Mouse (Mus musculus): ENCODE measurements around the gene Mex3b. TPM values are rescaled to one million over a fixed set of nuclear protein-coding genes. Genes with fewer than 3 reads are reported as not detected.

Mex3b gene
- polyA plus RNA-seq, 1 experiment from 2014 or later = 30.8 TPM

- WGBS = 70% methylated on average over 5 of the region's 5 CpGs
These were observed 9.4 kb downstream of the Mex3b start for GRCm38 (mm10) chr7:82876551-82876950.

GRCm38 (mm10) chr7:82880016-82880415, 12.9 kb downstream of the Mex3b start:
- Histone ChIP-seq H3K27ac (ENCODE audit: low read depth, low read length) (no peak overlapping the region), H3K4me3 (ENCODE audit: low read depth, low read length) (no peak overlapping the region), H3K9me3 (ENCODE audit: control insufficient read depth, low read length) (no peaks in the 10 kb centered on the region), H3K9ac (replicated peaks; ENCODE audit: low read depth, low read length) (no peak overlapping the region), H3K4me1 (ENCODE audit: control insufficient read depth, insufficient read depth, low read length) (no peaks in the 10 kb centered on the region), H3K4me2 (ENCODE audit: low read depth, low read length) (no peak overlapping the region), H3K36me3 (ENCODE audit: control insufficient read depth, insufficient read depth, low read length) (no peaks in the 10 kb centered on the region), H3K27me3 (ENCODE audit: control insufficient read depth, insufficient read depth, low read length) (no peaks in the 10 kb centered on the region)
- 97% methylated on average over 5 of the region's 5 CpGs for WGBS
- no peak for ATAC-seq (ENCODE audit: low read depth)

More at GRCm38 (mm10) chr7:82876551-82876950, 9.4 kb downstream of the Mex3b start:
- Histone ChIP-seq H3K4me2 (ENCODE audit: low read depth, low read length) (no peak overlapping the region), H3K27ac (ENCODE audit: low read depth, low read length) (no peak overlapping the region), H3K4me1 (ENCODE audit: control insufficient read depth, insufficient read depth, low read length) (peaks cover 11% of the 10 kb centered on the region), H3K9ac (replicated peaks; ENCODE audit: low read depth, low read length) (no peak overlapping the region), H3K9me3 (ENCODE audit: control insufficient read depth, low read length) (no peaks in the 10 kb centered on the region), H3K36me3 (ENCODE audit: control insufficient read depth, insufficient read depth, low read length) (0 out of 2 replicates have a peak, but pooled peaks cover 3% of the 10 kb centered on the region), H3K4me3 (ENCODE audit: low read depth, low read length) (no peak overlapping the region), H3K27me3 (ENCODE audit: control insufficient read depth, insufficient read depth, low read length) (no peaks in the 10 kb centered on the region)
- ATAC-seq (ENCODE audit: low read depth) = no peak

GRCm38 (mm10) chr7:82880700-82881099, 13.6 kb downstream of the Mex3b start:
- no peak for ATAC-seq (ENCODE audit: low read depth)
- Histone ChIP-seq H3K27ac (ENCODE audit: low read depth, low read length) (no peak overlapping the region), H3K4me2 (ENCODE audit: low read depth, low read length) (no peak overlapping the region), H3K4me3 (ENCODE audit: low read depth, low read length) (no peak overlapping the region), H3K27me3 (ENCODE audit: control insufficient read depth, insufficient read depth, low read length) (no peaks in the 10 kb centered on the region), H3K4me1 (ENCODE audit: control insufficient read depth, insufficient read depth, low read length) (no peaks in the 10 kb centered on the region), H3K9me3 (ENCODE audit: control insufficient read depth, low read length) (no peaks in the 10 kb centered on the region), H3K9ac (replicated peaks; ENCODE audit: low read depth, low read length) (no peak overlapping the region), H3K36me3 (ENCODE audit: control insufficient read depth, insufficient read depth, low read length) (no peaks in the 10 kb centered on the region)
- WGBS = 90% methylated on average over 5 of the region's 5 CpGs

- no peak for ATAC-seq (ENCODE audit: low read depth)
- no peak overlapping the region for H3K4me2 ChIP-seq (ENCODE audit: low read depth, low read length)
- H3K27me3 ChIP-seq (ENCODE audit: control insufficient read depth, insufficient read depth, low read length) = no peaks in the 10 kb centered on the region
- H3K27ac ChIP-seq (ENCODE audit: low read depth, low read length) = no peak overlapping the region
- no peak overlapping the region for H3K4me3 ChIP-seq (ENCODE audit: low read depth, low read length)
- no peaks in the 10 kb centered on the region for H3K4me1 ChIP-seq (ENCODE audit: control insufficient read depth, insufficient read depth, low read length)
- WGBS = 81% methylated on average over 6 of the region's 6 CpGs
- no peaks in the 10 kb centered on the region for H3K36me3 ChIP-seq (ENCODE audit: control insufficient read depth, insufficient read depth, low read length)
- no peaks in the 10 kb centered on the region for H3K9me3 ChIP-seq (ENCODE audit: control insufficient read depth, low read length)
- H3K9ac ChIP-seq (replicated peaks; ENCODE audit: low read depth, low read length) = no peak overlapping the region
These were observed 23.3 kb downstream of the Mex3b start for GRCm38 (mm10) chr7:82890317-82890850.

- Histone ChIP-seq H3K27ac (ENCODE audit: low read depth, low read length) (no peak overlapping the region), H3K9me3 (ENCODE audit: control insufficient read depth, low read length) (no peaks in the 10 kb centered on the region), H3K36me3 (ENCODE audit: control insufficient read depth, insufficient read depth, low read length) (no peaks in the 10 kb centered on the region), H3K9ac (replicated peaks; ENCODE audit: low read depth, low read length) (no peak overlapping the region), H3K27me3 (ENCODE audit: control insufficient read depth, insufficient read depth, low read length) (no peaks in the 10 kb centered on the region), H3K4me1 (ENCODE audit: control insufficient read depth, insufficient read depth, low read length) (no peaks in the 10 kb centered on the region), H3K4me2 (ENCODE audit: low read depth, low read length) (no peak overlapping the region), H3K4me3 (ENCODE audit: low read depth, low read length) (no peak overlapping the region)
- no peak for ATAC-seq (ENCODE audit: low read depth)
- 30% methylated on average over 1 of the region's 1 CpGs for WGBS
These were observed 23.9 kb downstream of the Mex3b start for GRCm38 (mm10) chr7:82890875-82891515.

GRCm38 (mm10) chr7:82894366-82894765, 27.2 kb downstream of the Mex3b start:
- Histone ChIP-seq H3K4me1 (ENCODE audit: control insufficient read depth, insufficient read depth, low read length) (no peaks in the 10 kb centered on the region), H3K9ac (replicated peaks; ENCODE audit: low read depth, low read length) (no peak overlapping the region), H3K4me3 (ENCODE audit: low read depth, low read length) (no peak overlapping the region), H3K27me3 (ENCODE audit: control insufficient read depth, insufficient read depth, low read length) (no peaks in the 10 kb centered on the region), H3K9me3 (ENCODE audit: control insufficient read depth, low read length) (no peaks in the 10 kb centered on the region), H3K27ac (ENCODE audit: low read depth, low read length) (no peak overlapping the region), H3K4me2 (ENCODE audit: low read depth, low read length) (no peak overlapping the region), H3K36me3 (ENCODE audit: control insufficient read depth, insufficient read depth, low read length) (no peaks in the 10 kb centered on the region)
- no peak for ATAC-seq (ENCODE audit: low read depth)
- 72% methylated on average over 1 of the region's 1 CpGs for WGBS

- H3K27ac ChIP-seq (ENCODE audit: low read depth, low read length) = no peak overlapping the region
- H3K27me3 ChIP-seq (ENCODE audit: control insufficient read depth, insufficient read depth, low read length) = no peaks in the 10 kb centered on the region
- no peaks in the 10 kb centered on the region for H3K4me1 ChIP-seq (ENCODE audit: control insufficient read depth, insufficient read depth, low read length)
- no peak overlapping the region for H3K4me2 ChIP-seq (ENCODE audit: low read depth, low read length)
- WGBS = 59% methylated on average over 2 of the region's 2 CpGs
- no peak for ATAC-seq (ENCODE audit: low read depth)
- no peak overlapping the region for H3K4me3 ChIP-seq (ENCODE audit: low read depth, low read length)
- H3K9ac ChIP-seq (replicated peaks; ENCODE audit: low read depth, low read length) = no peak overlapping the region
- H3K9me3 ChIP-seq (ENCODE audit: control insufficient read depth, low read length) = no peaks in the 10 kb centered on the region
- no peaks in the 10 kb centered on the region for H3K36me3 ChIP-seq (ENCODE audit: control insufficient read depth, insufficient read depth, low read length)
These were observed 28.5 kb downstream of the Mex3b start for GRCm38 (mm10) chr7:82895606-82896005.

- Histone ChIP-seq H3K36me3 (ENCODE audit: control insufficient read depth, insufficient read depth, low read length) (no peaks in the 10 kb centered on the region), H3K4me3 (ENCODE audit: low read depth, low read length) (no peak overlapping the region), H3K27me3 (ENCODE audit: control insufficient read depth, insufficient read depth, low read length) (no peaks in the 10 kb centered on the region), H3K9me3 (ENCODE audit: control insufficient read depth, low read length) (no peaks in the 10 kb centered on the region), H3K4me2 (ENCODE audit: low read depth, low read length) (no peak overlapping the region), H3K4me1 (ENCODE audit: control insufficient read depth, insufficient read depth, low read length) (no peaks in the 10 kb centered on the region), H3K9ac (replicated peaks; ENCODE audit: low read depth, low read length) (no peak overlapping the region), H3K27ac (ENCODE audit: low read depth, low read length) (0 out of 2 replicates have a peak overlapping the region, but pooled peaks have one; percentile 18)
- WGBS = 25% methylated on average over 3 of the region's 3 CpGs
- ATAC-seq (ENCODE audit: low read depth) = peak; percentile 49; the same call in 1 of the 2 replicates
These were observed 29.6 kb downstream of the Mex3b start for GRCm38 (mm10) chr7:82896750-82897149.

- ATAC-seq (ENCODE audit: low read depth) = no peak
- WGBS = 77% methylated on average over 8 of the region's 8 CpGs
- H3K27me3 ChIP-seq (ENCODE audit: control insufficient read depth, insufficient read depth, low read length) = no peaks in the 10 kb centered on the region
These were observed 32.5 kb downstream of the Mex3b start for GRCm38 (mm10) chr7:82899459-82900297.

More at GRCm38 (mm10) chr7:82899459-82900297, 32.5 kb downstream of the Mex3b start:
- H3K4me1 ChIP-seq (ENCODE audit: control insufficient read depth, insufficient read depth, low read length) = no peaks in the 10 kb centered on the region
- no peak overlapping the region for H3K4me3 ChIP-seq (ENCODE audit: low read depth, low read length)
- no peaks in the 10 kb centered on the region for H3K9me3 ChIP-seq (ENCODE audit: control insufficient read depth, low read length)
- no peak overlapping the region for H3K4me2 ChIP-seq (ENCODE audit: low read depth, low read length)
- no peaks in the 10 kb centered on the region for H3K36me3 ChIP-seq (ENCODE audit: control insufficient read depth, insufficient read depth, low read length)
- H3K27ac ChIP-seq (ENCODE audit: low read depth, low read length) = no peak overlapping the region
- H3K9ac ChIP-seq (replicated peaks; ENCODE audit: low read depth, low read length) = no peak overlapping the region

Measured in neural tube, embryonic 14.5 days (tissue).